Mouse (Mus musculus): ENCODE results near the gene Tapbp. TPM values are rescaled to one million over a fixed set of nuclear protein-coding genes. Genes with fewer than 3 reads are reported as not detected.

The Tapbp gene
- total and polyA plus RNA-seq, 3 experiments = 45.3 to 134 (median 116) TPM

DNA sequence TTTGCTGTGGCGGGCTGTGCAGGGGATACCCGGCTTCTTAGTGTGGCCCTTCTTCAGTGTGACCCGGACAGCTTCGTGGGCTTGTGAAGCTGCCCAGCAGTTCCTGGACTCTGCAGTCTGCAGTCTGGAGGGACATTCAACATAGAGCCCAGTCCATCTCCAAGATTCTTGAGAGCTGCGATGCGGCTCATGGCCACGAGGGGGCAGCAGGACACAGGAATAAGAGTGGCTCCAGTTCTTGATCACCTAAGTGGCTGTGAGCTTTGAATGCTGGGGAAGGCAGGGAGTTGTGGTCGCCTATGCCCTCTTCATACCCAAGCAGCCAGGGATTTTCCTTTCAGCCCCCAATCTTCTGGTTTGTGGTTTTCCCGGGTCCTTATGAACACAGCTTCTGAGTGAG is 52.8 kb downstream of the Tapbp start:
- H3K4me1 ChIP-seq (ENCODE audit: control insufficient read depth in 1 of 2, insufficient read depth in 2 of 2) = peaks cover 0 to 3% of the 10 kb centered on the region in 2 experiments; a peak in 1 of 4 replicates
- H3K27me3 ChIP-seq (replicated peaks) = no peaks in the 10 kb centered on the region
- in situ Hi-C loops (cut with MboI; ENCODE audit: low pct_ligation_motif_present, low pct_unique_long_range_greater_than_20kb, low sequenced_read_pairs) = loop anchor here (5.0 kb wide), 1 partner anchor 1334 kb away; no protein-coding TSS in a partner anchor
- dilution Hi-C loops (cut with MboI; ENCODE audit: extremely low pct_ligation_motif_present, extremely low pct_unique_long_range_greater_than_20kb, low sequenced_read_pairs) = no loop called here
- no peak overlapping the region for H3K27ac ChIP-seq (ENCODE audit: insufficient read depth, low read depth)
- DNase-seq (ENCODE audit: extremely low read depth) = peak; percentile 72
- no peak overlapping the region for H3K9ac ChIP-seq (ENCODE audit: insufficient read depth, low read depth)
- no peak for TF ChIP-seq MEF2A (IDR thresholded peaks at IDR 0.05; ENCODE audit: borderline replicate concordance, low read depth, low read length)
- peak; percentile 60 to 68 for TF ChIP-seq CTCF (conservative IDR thresholded peaks at IDR 0.05 in 1 of 2, IDR thresholded peaks at IDR 0.05 in 1 of 2; ENCODE audit: low read depth in 2 of 2, low read length in 2 of 2)
- no peak for TF ChIP-seq MYC (IDR thresholded peaks at IDR 0.05; ENCODE audit: low read depth, low read length)
- TF ChIP-seq ELF1 (IDR thresholded peaks at IDR 0.05; ENCODE audit: low read depth, low read length) = 0 out of 2 replicates have a peak, but pooled peaks have one; percentile 9
- TF ChIP-seq NRF1 (IDR thresholded peaks at IDR 0.05; ENCODE audit: low read depth, low read length) = no peak
- peak; percentile 67 for TF ChIP-seq SMC3 (IDR thresholded peaks at IDR 0.05; ENCODE audit: low read depth, low read length)
- peak; percentile 58 for TF ChIP-seq RAD21 (IDR thresholded peaks at IDR 0.05; ENCODE audit: low read depth, low read length)
- H3K4me2 ChIP-seq (ENCODE audit: insufficient read depth, low read depth, poor library complexity, severe bottlenecking) = 0 out of 2 replicates have a peak overlapping the region, but pooled peaks have one; percentile 50
- H3K79me2 ChIP-seq (replicated peaks; ENCODE audit: control insufficient read depth, extremely low read depth, insufficient read depth, poor library complexity, severe bottlenecking) = no peaks in the 10 kb centered on the region
- no peak overlapping the region for H3K4me3 ChIP-seq (replicated peaks in 1 of 3; ENCODE audit: low read depth in 2 of 3, low read length in 2 of 3, poor library complexity in 1 of 3)
- peaks cover 22 to 26% of the 10 kb centered on the region in 2 experiments for H3K36me3 ChIP-seq (replicated peaks in 1 of 2; ENCODE audit: control insufficient read depth in 1 of 2, insufficient read depth in 1 of 2, low read length in 1 of 2)
- peaks cover 4% of the 10 kb centered on the region for H3K9me3 ChIP-seq (replicated peaks; ENCODE audit: low read length)

GRCm38 (mm10) chr17:33968927-33969326 is 53.2 kb downstream of the Tapbp start:
- Histone ChIP-seq H3K4me1 (ENCODE audit: control insufficient read depth in 1 of 2, insufficient read depth in 2 of 2) (peaks cover 0 to 3% of the 10 kb centered on the region in 2 experiments; a peak in 1 of 4 replicates), H3K4me3 (replicated peaks in 1 of 3; ENCODE audit: low read depth in 2 of 3, low read length in 2 of 3, poor library complexity in 1 of 3) (no peak overlapping the region), H3K9me3 (replicated peaks; ENCODE audit: low read length) (peaks cover 4% of the 10 kb centered on the region), H3K27ac (ENCODE audit: insufficient read depth, low read depth) (no peak overlapping the region), H3K36me3 (replicated peaks in 1 of 2; ENCODE audit: control insufficient read depth in 1 of 2, insufficient read depth in 1 of 2, low read length in 1 of 2) (peaks cover 17 to 23% of the 10 kb centered on the region in 2 experiments), H3K27me3 (replicated peaks) (no peaks in the 10 kb centered on the region), H3K4me2 (ENCODE audit: insufficient read depth, low read depth, poor library complexity, severe bottlenecking) (no peak overlapping the region), H3K79me2 (replicated peaks; ENCODE audit: control insufficient read depth, extremely low read depth, insufficient read depth, poor library complexity, severe bottlenecking) (no peaks in the 10 kb centered on the region), H3K9ac (ENCODE audit: insufficient read depth, low read depth) (no peak overlapping the region)
- TF ChIP-seq MAX (IDR thresholded peaks at IDR 0.05; ENCODE audit: low read length) (no peak), SIN3A (IDR thresholded peaks at IDR 0.05; ENCODE audit: low read length) (0 out of 2 replicates have a peak, but pooled peaks have one; percentile 43), USF1 (IDR thresholded peaks at IDR 0.05; ENCODE audit: low read depth, low read length) (peak; percentile 65), USF2 (conservative IDR thresholded peaks at IDR 0.05; ENCODE audit: low read depth, low read length) (peak; percentile 62), CTCF (conservative IDR thresholded peaks at IDR 0.05 in 1 of 2, IDR thresholded peaks at IDR 0.05 in 1 of 2; ENCODE audit: low read depth in 2 of 2, low read length in 2 of 2) (peak in 1 of 2 experiments; percentile 56; a peak in 2 of 4 replicates), ZMIZ1 (IDR thresholded peaks at IDR 0.05; ENCODE audit: low read depth, low read length) (no peak; the same call in 1 of the 2 replicates), ETS1 (conservative IDR thresholded peaks at IDR 0.05; ENCODE audit: low read depth, low read length) (no peak), JUN (IDR thresholded peaks at IDR 0.05; ENCODE audit: insufficient read depth, low read depth, low read length) (no peak), BHLHE40 (IDR thresholded peaks at IDR 0.05; ENCODE audit: low read depth, low read length) (0 out of 2 replicates have a peak, but pooled peaks have one; percentile 39), MYC (IDR thresholded peaks at IDR 0.05; ENCODE audit: low read depth, low read length) (peak; percentile 62), RAD21 (IDR thresholded peaks at IDR 0.05; ENCODE audit: low read depth, low read length) (no peak), SMC3 (IDR thresholded peaks at IDR 0.05; ENCODE audit: low read depth, low read length) (0 out of 2 replicates have a peak, but pooled peaks have one; percentile 2)
- dilution Hi-C loops (cut with MboI; ENCODE audit: extremely low pct_ligation_motif_present, extremely low pct_unique_long_range_greater_than_20kb, low sequenced_read_pairs) = no loop called here
- in situ Hi-C loops (cut with MboI; ENCODE audit: low pct_ligation_motif_present, low pct_unique_long_range_greater_than_20kb, low sequenced_read_pairs) = loop anchor here (5.0 kb wide), 1 partner anchor 1333 kb away; no protein-coding TSS in a partner anchor
- DNase-seq (ENCODE audit: extremely low read depth) = peak; percentile 76
